In genomic region chr19:15947237-15947636, GRCm38 (mm10) we compare ENCODE assay signal across 8 mouse cellular contexts. TPM values are rescaled to one million over a fixed set of nuclear protein-coding genes. Genes with fewer than 3 reads are reported as not detected.
DNase-seq lines count a peak whose midpoint lies in the region; ATAC-seq and TF ChIP-seq lines count a peak whose summit lies in the region.

Gene Psat1 (minus strand): TSS chr19:15947337.

- H3K4me3 ChIP-seq in kidney, postnatal 0 days (replicated peaks; ENCODE audit: low read depth, low read length), result no peak within 1 kb of the TSS
- H3K4me3 ChIP-seq in limb, embryonic 12.5 days (replicated peaks), result no peak within 1 kb of the TSS
- no peak within 1 kb of the TSS for H3K4me3 ChIP-seq in stomach, postnatal 0 days (ENCODE audit: low read depth, low read length)

- H3K4me2 ChIP-seq in kidney, postnatal 0 days (ENCODE audit: low read length), result no peak within 1 kb of the TSS
- H3K4me2 ChIP-seq in limb, embryonic 12.5 days, result no peak within 1 kb of the TSS
- no peak within 1 kb of the TSS for H3K4me2 ChIP-seq in stomach, postnatal 0 days (replicated peaks; ENCODE audit: low read depth)

- no peak for ATAC-seq in kidney, postnatal 0 days (replicated peaks; ENCODE audit: low FRiP score, low read depth)
- no peak for ATAC-seq in granulocyte monocyte progenitor cell, adult 5-6 weeks (replicated peaks; ENCODE audit: poor library complexity, severe bottlenecking)
- no peak for ATAC-seq in limb, embryonic 12.5 days (ENCODE audit: insufficient number of reproducible peaks, insufficient read depth, low FRiP score, low TSS enrichment, low read depth)
- no peak for ATAC-seq in stomach, postnatal 0 days (ENCODE audit: low FRiP score, low TSS enrichment)

- DNase-seq in kidney, postnatal 0 days (ENCODE audit: low spot score), result no peak
- no peak for DNase-seq in kidney, adult 9 months
- no peak for DNase-seq in adrenal gland, postnatal 25 days
- no peak for DNase-seq in stomach, postnatal 0 days (ENCODE audit: low spot score)
- no peak for DNase-seq in testis, postnatal 10 days (ENCODE audit: low spot score)
- DNase-seq in gastrocnemius, postnatal 14 days, result no peak

- TF ChIP-seq EP300 in stomach, postnatal 0 days (optimal IDR thresholded peaks at IDR 0.05), result no peak

- no peaks in the 10 kb centered on the region for H3K9me3 ChIP-seq in kidney, postnatal 0 days (replicated peaks; ENCODE audit: low read length)
- H3K9me3 ChIP-seq in limb, embryonic 12.5 days, result peaks cover 4% of the 10 kb centered on the region; the same call in 1 of the 2 replicates
- H3K9me3 ChIP-seq in stomach, postnatal 0 days (ENCODE audit: control insufficient read depth, low read length), result no peaks in the 10 kb centered on the region

- no peaks in the 10 kb centered on the region for H3K4me1 ChIP-seq in kidney, postnatal 0 days (replicated peaks; ENCODE audit: insufficient read depth, low read length)
- H3K4me1 ChIP-seq in limb, embryonic 12.5 days (replicated peaks), result no peaks in the 10 kb centered on the region
- H3K4me1 ChIP-seq in stomach, postnatal 0 days (replicated peaks; ENCODE audit: control insufficient read depth, insufficient read depth), result no peaks in the 10 kb centered on the region

- H3K9ac ChIP-seq in kidney, postnatal 0 days (ENCODE audit: low read depth, low read length), result no peak within 1 kb of the TSS
- no peak within 1 kb of the TSS for H3K9ac ChIP-seq in limb, embryonic 12.5 days (replicated peaks)
- H3K9ac ChIP-seq in stomach, postnatal 0 days (ENCODE audit: low read length), result no peak within 1 kb of the TSS

- H3K27me3 ChIP-seq in kidney, postnatal 0 days (ENCODE audit: insufficient read depth, low read length), result no peaks in the 10 kb centered on the region
- H3K27me3 ChIP-seq in limb, embryonic 12.5 days, result no peaks in the 10 kb centered on the region
- no peaks in the 10 kb centered on the region for H3K27me3 ChIP-seq in stomach, postnatal 0 days (ENCODE audit: control insufficient read depth, insufficient read depth, low read length)

- intact Hi-C loops in gastrocnemius, postnatal 14 days (cut with DNase I; ENCODE audit: low total_unique reads), result no loop called here

- H3K36me3 ChIP-seq in kidney, postnatal 0 days (ENCODE audit: insufficient read depth, low read length), result no peaks in the 10 kb centered on the region
- H3K36me3 ChIP-seq in limb, embryonic 12.5 days, result no peaks in the 10 kb centered on the region
- no peaks in the 10 kb centered on the region for H3K36me3 ChIP-seq in stomach, postnatal 0 days (ENCODE audit: control insufficient read depth, insufficient read depth, low read length)

- 69% methylated on average over 7 of the region's 7 CpGs for WGBS in kidney, postnatal 0 days
- 91% methylated on average over 7 of the region's 7 CpGs for WGBS in limb, embryonic 12.5 days
- WGBS in stomach, postnatal 0 days, result 68% methylated on average over 7 of the region's 7 CpGs

- TF ChIP-seq CTCF in kidney, postnatal 0 days (IDR thresholded peaks at IDR 0.05; ENCODE audit: low read depth), result no peak
- no peak for TF ChIP-seq CTCF in stomach, postnatal 0 days (IDR thresholded peaks at IDR 0.05; ENCODE audit: low read depth)

- peak within 1 kb of the TSS; percentile 58; the same call in 1 of the 2 replicates for H3K27ac ChIP-seq in kidney, postnatal 0 days
- H3K27ac ChIP-seq in limb, embryonic 12.5 days, result no peak within 1 kb of the TSS
- H3K27ac ChIP-seq in stomach, postnatal 0 days (replicated peaks), result peak within 1 kb of the TSS; percentile 69

RNA-seq across cellular contexts. Expression of gene Psat1, which starts in this region (rescaled TPM):
- polyA plus RNA-seq in kidney, postnatal 0 days (2015; fragmentation: Nextera tagmentation; extraction: Ambion mirVana), result 55.0 and 55.2 TPM in 2 replicates
- 64.9 and 81.4 TPM in 2 replicates for total RNA-seq in adrenal gland, postnatal 25 days (2021)
- 91.8 and 95.8 TPM in 2 replicates for total RNA-seq in granulocyte monocyte progenitor cell, adult 5-6 weeks (2014; fragmentation: Nextera tagmentation)
- 104 and 128 TPM in 2 replicates for total RNA-seq in granulocyte monocyte progenitor cell, adult 5-6 weeks (2017)
- polyA plus RNA-seq in limb, embryonic 12.5 days (2016; fragmentation: Nextera tagmentation; extraction: Ambion mirVana), result 71.0 and 73.3 TPM in 2 replicates
- 63.2 and 67.9 TPM in 2 replicates for polyA plus RNA-seq in stomach, postnatal 0 days (2015; fragmentation: Nextera tagmentation; extraction: Ambion mirVana)
- total RNA-seq in gastrocnemius, postnatal 14 days (2021), result 10 to 100 TPM in 1 of 2 experiments, 1 to 10 TPM in 1; 7.3 to 12.1 TPM
